Mouse (Mus musculus) kidney, postnatal 0 days (tissue): ENCODE data around the gene Bcl2l12. TPM values are rescaled to one million over a fixed set of nuclear protein-coding genes. Genes with fewer than 3 reads are reported as not detected.

ENCODE experiments used
- ATAC-seq: fragments of 200-750 bp; cut with Nextera tagmentation; replicated peaks from 2 replicates; pipeline ENCODE4 v1.8.0; 2017; ENCODE audit warnings: low read depth, moderate number of reproducible peaks, moderate TSS enrichment, moderate library complexity; ENCODE audit not compliant: low FRiP score
- DNase-seq: peaks from one replicate; pipeline ENCODE4 v3.0.0-alpha.2; 2016; ENCODE audit warnings: low spot score
- H3K27ac ChIP-seq: fragments of 300-500 bp; sonication (generic); 2 replicates; pipeline ENCODE4 v1.5.1; 2014; ENCODE audit warnings: mild to moderate bottlenecking
- H3K27me3 ChIP-seq: fragments of 300-500 bp; sonication (generic); 2 replicates; pipeline ENCODE4 v1.6.1; 2014; ENCODE audit warnings: low read length, mixed read lengths; ENCODE audit not compliant: insufficient read depth
- H3K36me3 ChIP-seq: fragments of 300-500 bp; sonication (generic); 2 replicates; pipeline ENCODE4 v1.6.1; 2014; ENCODE audit warnings: low read length, mixed read lengths; ENCODE audit not compliant: insufficient read depth
- H3K4me1 ChIP-seq: fragments of 300-500 bp; sonication (generic); replicated peaks from 2 replicates; pipeline ENCODE4 v1.6.1; 2014; ENCODE audit warnings: antibody characterized with exemption, low read length, mixed read lengths; ENCODE audit not compliant: insufficient read depth
- H3K4me2 ChIP-seq: fragments of 300-500 bp; sonication (generic); 2 replicates; pipeline ENCODE4 v1.6.1; 2014; ENCODE audit warnings: mild to moderate bottlenecking, low read length, moderate library complexity, mixed read lengths
- H3K4me3 ChIP-seq: fragments of 300-500 bp; sonication (generic); replicated peaks from 2 replicates; pipeline ENCODE4 v1.5.1; 2014; ENCODE audit warnings: low read depth, low read length
- H3K9ac ChIP-seq: fragments of 300-500 bp; sonication (generic); 2 replicates; pipeline ENCODE4 v1.6.1; 2014; ENCODE audit warnings: low read depth, low read length
- H3K9me3 ChIP-seq: fragments of 300-500 bp; sonication (generic); replicated peaks from 2 replicates; pipeline ENCODE4 v1.6.1; 2016; ENCODE audit warnings: low read length, inconsistent platforms, mixed read lengths
- CTCF ChIP-seq: IDR thresholded peaks from 2 replicates; pipeline ENCODE4 v1.5.1; 2016; ENCODE audit warnings: antibody characterized with exemption, low read depth, mild to moderate bottlenecking, moderate library complexity
- WGBS: fragments of 180-500 bp; shearing (Covaris S2); extraction: QIAGEN DNeasy Blood & Tissue Kit; methylation state at CpG from one replicate; pipeline ENCODE4 v1.1.7; 2014; 5-methylcytosine and 5-hydroxymethylcytosine counted together
- polyA plus RNA-seq: library from polyadenylated mRNA; unstranded; fragments of >200 nt; fragmentation: Nextera tagmentation; extraction: Ambion mirVana; gene quantifications from 2 replicates; pipeline ENCODE4 v1.2.1, GENCODE M21; 2015

Gene Bcl2l12
- polyA plus RNA-seq, 1 experiment from 2014 or later = 42.8 TPM

DNA sequence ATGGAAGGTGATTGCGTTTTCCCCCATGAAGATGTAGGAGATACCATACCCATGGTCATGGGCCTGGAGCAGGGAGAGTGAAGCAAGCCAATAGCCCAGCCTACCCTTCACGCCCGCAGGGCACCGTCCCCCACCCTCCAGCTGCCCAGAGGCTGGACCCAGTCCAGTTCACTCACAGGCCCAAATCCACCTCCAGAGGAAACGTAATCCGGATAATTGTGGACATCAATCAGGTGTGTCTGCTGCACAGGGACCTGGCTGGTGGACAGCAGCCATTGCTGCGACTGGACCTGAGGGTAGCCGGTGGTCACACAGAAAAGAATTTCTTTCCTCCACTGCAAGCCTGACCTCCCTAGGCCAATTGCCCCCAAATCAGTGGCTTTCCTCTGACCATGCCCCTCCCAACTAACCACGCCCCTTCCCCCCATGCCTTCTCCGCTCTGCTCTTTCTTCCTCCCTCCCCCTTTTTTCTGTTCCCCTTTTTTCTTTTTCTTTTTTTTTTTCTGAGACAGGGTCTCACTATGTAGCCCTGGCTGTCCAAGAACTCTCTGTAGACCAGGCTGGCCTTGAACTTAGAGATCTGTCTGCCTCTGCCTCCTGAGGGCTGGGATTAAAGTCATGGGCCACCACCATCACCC lies 38.5 kb downstream of the Bcl2l12 start:
- no peak for TF ChIP-seq CTCF
- Histone ChIP-seq H3K4me3 (no peak overlapping the region), H3K9me3 (no peaks in the 10 kb centered on the region), H3K36me3 (peaks cover 14% of the 10 kb centered on the region; the same call in 1 of the 2 replicates), H3K9ac (no peak overlapping the region), H3K4me1 (no peaks in the 10 kb centered on the region), H3K4me2 (no peak overlapping the region), H3K27ac (no peak overlapping the region), H3K27me3 (no peaks in the 10 kb centered on the region)
- ATAC-seq (no peak), DNase-seq (no peak)
- 70% methylated on average over 10 of the region's 10 CpGs for WGBS

DNA sequence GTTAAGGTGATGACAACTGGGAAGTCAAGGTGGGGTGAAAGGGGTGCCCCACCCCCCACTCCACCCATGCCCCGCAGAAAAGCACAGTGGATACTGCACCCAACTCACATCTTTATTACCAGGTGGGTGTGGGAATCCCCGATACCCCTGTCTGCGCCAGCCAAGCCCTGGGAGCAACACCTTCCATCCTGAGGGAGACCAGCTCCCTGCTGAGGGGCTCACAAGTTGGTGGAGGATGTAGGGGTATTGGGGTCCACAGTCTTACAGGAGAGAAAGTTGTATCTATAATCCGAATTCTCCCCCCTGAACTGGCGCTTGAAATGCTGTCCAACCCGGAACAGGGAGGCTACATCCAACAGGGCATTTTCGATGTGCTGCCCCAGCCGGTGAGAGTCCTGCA lies 39.2 kb downstream of the Bcl2l12 start:
- Histone ChIP-seq H3K9me3 (no peaks in the 10 kb centered on the region), H3K4me1 (no peaks in the 10 kb centered on the region), H3K4me2 (no peak overlapping the region), H3K27me3 (no peaks in the 10 kb centered on the region), H3K4me3 (no peak overlapping the region), H3K9ac (no peak overlapping the region), H3K36me3 (peaks cover 14% of the 10 kb centered on the region; the same call in 1 of the 2 replicates), H3K27ac (no peak overlapping the region)
- no peak for DNase-seq
- no peak for TF ChIP-seq CTCF
- no peak for ATAC-seq
- WGBS = 85% methylated on average over 8 of the region's 8 CpGs

DNA sequence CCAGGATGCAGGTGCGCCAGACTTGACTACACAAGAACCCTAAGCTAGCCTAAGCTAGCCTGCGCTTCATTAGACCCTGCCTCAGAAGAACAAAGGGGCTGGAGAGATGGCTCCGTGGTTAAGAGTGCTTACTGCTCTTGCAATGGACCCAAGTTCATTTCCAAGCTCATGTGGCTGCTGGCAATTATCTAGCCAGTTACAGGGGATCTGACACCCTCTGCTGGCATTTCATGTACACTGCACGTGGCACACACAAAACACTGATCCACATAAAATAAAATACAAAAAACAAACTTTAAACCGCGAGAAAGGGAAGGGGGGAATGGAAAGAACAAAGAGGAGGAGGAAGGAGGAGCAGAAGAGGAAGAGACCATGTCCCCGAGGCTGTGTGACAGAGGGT lies 40.3 kb downstream of the Bcl2l12 start:
- Histone ChIP-seq H3K27me3 (no peaks in the 10 kb centered on the region), H3K36me3 (peaks cover 11% of the 10 kb centered on the region; the same call in 1 of the 2 replicates), H3K9ac (no peak overlapping the region), H3K4me2 (no peak overlapping the region), H3K9me3 (no peaks in the 10 kb centered on the region), H3K27ac (no peak overlapping the region), H3K4me1 (no peaks in the 10 kb centered on the region), H3K4me3 (no peak overlapping the region)
- 49% methylated on average over 7 of the region's 7 CpGs for WGBS
- TF ChIP-seq CTCF = peak; percentile 84
- DNase-seq (peak; percentile 77), ATAC-seq (no peak)

DNA sequence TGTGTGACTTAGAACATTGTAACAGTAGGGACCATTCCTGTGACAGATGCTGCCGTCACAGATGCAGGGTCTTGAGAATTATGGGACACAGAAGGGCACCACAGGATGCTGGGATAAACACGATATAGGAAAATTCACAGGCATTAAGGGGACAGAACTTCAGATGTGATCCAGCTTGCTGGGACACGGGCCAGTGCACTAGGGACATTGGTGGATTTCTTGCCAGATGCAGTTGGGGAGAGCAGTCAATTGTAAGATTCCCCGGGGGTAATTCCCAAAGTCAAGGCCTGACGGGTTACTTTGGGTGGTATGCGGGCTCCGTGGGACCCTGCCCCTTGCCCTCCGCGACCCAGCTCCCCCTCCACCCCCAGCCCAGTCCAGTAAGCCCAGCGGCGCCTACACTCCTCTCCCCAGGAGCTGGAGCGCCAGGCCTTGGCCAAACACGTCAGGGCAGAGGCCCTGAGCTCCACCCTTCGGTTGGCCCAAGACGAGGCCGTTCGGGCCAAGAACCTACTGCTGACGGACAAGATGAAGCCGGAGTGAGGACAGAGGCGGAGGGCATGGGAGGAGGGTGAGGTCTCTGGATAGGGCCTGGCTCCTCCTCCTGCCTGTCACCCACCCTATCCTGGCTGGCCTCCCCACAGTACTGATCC lies 41.2 kb downstream of the Bcl2l12 start:
- no peak for DNase-seq
- H3K4me2 ChIP-seq = no peak overlapping the region
- no peak for ATAC-seq
- H3K9me3 ChIP-seq = no peaks in the 10 kb centered on the region
- H3K9ac ChIP-seq = no peak overlapping the region
- 62% methylated on average over 20 of the region's 20 CpGs for WGBS
- peak overlapping the region; percentile 11; the same call in 1 of the 2 replicates for H3K27ac ChIP-seq
- no peaks in the 10 kb centered on the region for H3K27me3 ChIP-seq
- H3K36me3 ChIP-seq = peaks cover 11% of the 10 kb centered on the region; the same call in 1 of the 2 replicates
- H3K4me1 ChIP-seq = no peaks in the 10 kb centered on the region
- no peak overlapping the region for H3K4me3 ChIP-seq
- no peak for TF ChIP-seq CTCF

DNA sequence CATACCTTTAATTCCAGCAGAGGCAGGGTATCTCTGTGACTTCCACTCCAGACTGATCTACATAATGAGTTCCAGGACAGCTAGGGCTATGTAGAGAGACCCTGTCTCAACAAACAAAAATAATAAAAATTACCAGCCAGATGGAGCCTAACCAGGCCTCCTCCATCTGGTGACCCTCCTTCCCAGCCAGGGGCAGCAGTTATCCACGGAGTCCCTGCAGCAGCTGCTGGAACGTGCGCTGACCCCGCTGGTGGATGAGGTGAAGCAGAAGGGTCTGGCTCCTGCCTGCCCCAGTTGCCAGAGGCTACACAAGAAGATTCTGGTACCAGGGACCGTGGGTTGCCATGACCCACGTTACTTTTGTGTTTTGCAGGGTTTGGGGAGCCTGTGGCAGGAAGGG lies 42.2 kb downstream of the Bcl2l12 start:
- 59% methylated on average over 6 of the region's 6 CpGs for WGBS
- no peak for TF ChIP-seq CTCF
- Histone ChIP-seq H3K4me3 (no peak overlapping the region), H3K27me3 (no peaks in the 10 kb centered on the region), H3K4me1 (0 out of 2 replicates have a peak, but pooled peaks cover 3% of the 10 kb centered on the region), H3K9me3 (no peaks in the 10 kb centered on the region), H3K9ac (no peak overlapping the region), H3K36me3 (peaks cover 6% of the 10 kb centered on the region; the same call in 1 of the 2 replicates), H3K4me2 (no peak overlapping the region), H3K27ac (no peak overlapping the region)
- no peak for ATAC-seq
- no peak for DNase-seq

DNA sequence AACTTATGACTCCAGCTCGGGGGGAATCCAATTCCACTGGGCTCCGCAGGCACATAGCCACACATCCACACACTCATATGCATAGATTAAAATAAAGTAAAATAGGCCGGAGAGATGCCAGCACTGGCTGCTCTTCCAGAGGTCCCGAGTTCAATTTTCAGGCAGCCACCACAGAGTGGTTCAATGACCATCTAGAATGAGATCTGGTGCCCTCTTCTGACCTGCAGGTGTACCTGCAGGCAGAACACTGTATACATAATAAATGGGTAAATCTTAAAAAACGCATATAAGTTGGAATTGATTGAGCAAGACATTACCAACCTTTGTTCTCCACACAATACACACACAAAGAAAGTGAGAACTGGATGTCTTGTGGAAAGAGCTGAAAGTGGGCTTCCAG lies 42.9 kb downstream of the Bcl2l12 start:
- no peak overlapping the region for H3K4me3 ChIP-seq
- H3K36me3 ChIP-seq = peaks cover 4% of the 10 kb centered on the region; the same call in 1 of the 2 replicates
- H3K4me1 ChIP-seq = 0 out of 2 replicates have a peak, but pooled peaks cover 3% of the 10 kb centered on the region
- H3K27ac ChIP-seq = no peak overlapping the region
- H3K9me3 ChIP-seq = no peaks in the 10 kb centered on the region
- DNase-seq = peak; percentile 58
- ATAC-seq = no peak
- no peaks in the 10 kb centered on the region for H3K27me3 ChIP-seq
- H3K9ac ChIP-seq = no peak overlapping the region
- 50% methylated on average over 5 of the region's 5 CpGs for WGBS
- peak; percentile 69 for TF ChIP-seq CTCF
- no peak overlapping the region for H3K4me2 ChIP-seq
